Mouse (Mus musculus): ENCODE results near the gene Dot1l.
A peak's percentile ranks its signal among the peaks of the same experiment; 100 is the strongest.

Gene Dot1l

GRCm38 (mm10) chr10:80754594-80755290 is at the start of gene Dot1l:
TSS of gene Dot1l (plus strand) at chr10:80755206.
- peak; percentile 98 for DNase-seq (ENCODE audit: low read depth, low spot score)

- no peak for DNase-seq (ENCODE audit: low read depth, low spot score)
Observed at GRCm38 (mm10) chr10:80705479-80705878, 49.5 kb upstream of the Dot1l start.

GRCm38 (mm10) chr10:80710834-80711233 is 44.2 kb upstream of the Dot1l start:
- DNase-seq (ENCODE audit: low read depth, low spot score) = no peak

GRCm38 (mm10) chr10:80717281-80717680 is 37.7 kb upstream of the Dot1l start:
- no peak for DNase-seq (ENCODE audit: low read depth, low spot score)

- DNase-seq (ENCODE audit: low read depth, low spot score) = no peak
Observed at GRCm38 (mm10) chr10:80727369-80728127, 27.5 kb upstream of the Dot1l start.

- DNase-seq (ENCODE audit: low read depth, low spot score) = no peak
Observed at GRCm38 (mm10) chr10:80732611-80733101, 22.4 kb upstream of the Dot1l start.

GRCm38 (mm10) chr10:80736731-80737130 is 18.3 kb upstream of the Dot1l start:
- DNase-seq (ENCODE audit: low read depth, low spot score) = no peak

GRCm38 (mm10) chr10:80738657-80739056 is 16.3 kb upstream of the Dot1l start:
- DNase-seq (ENCODE audit: low read depth, low spot score) = peak; percentile 40

GRCm38 (mm10) chr10:80741146-80741545 is 13.9 kb upstream of the Dot1l start:
- DNase-seq (ENCODE audit: low read depth, low spot score) = no peak

- no peak for DNase-seq (ENCODE audit: low read depth, low spot score)
Observed at GRCm38 (mm10) chr10:80741634-80742179, 13.3 kb upstream of the Dot1l start.

- DNase-seq (ENCODE audit: low read depth, low spot score) = peak; percentile 100
Observed at GRCm38 (mm10) chr10:80742180-80742978, 12.6 kb upstream of the Dot1l start, which contains the start of gene Ap3d1. TSS of gene Ap3d1 (minus strand) at chr10:80742264.

- DNase-seq (ENCODE audit: low read depth, low spot score) = peak; percentile 84
Observed at GRCm38 (mm10) chr10:80744262-80744661, 10.7 kb upstream of the Dot1l start.

- peak; percentile 82 for DNase-seq (ENCODE audit: low read depth, low spot score)
Observed at GRCm38 (mm10) chr10:80747410-80747809, 7.6 kb upstream of the Dot1l start.

- peak; percentile 83 for DNase-seq (ENCODE audit: low read depth, low spot score)
Observed at GRCm38 (mm10) chr10:80748609-80749008, 6.4 kb upstream of the Dot1l start.

GRCm38 (mm10) chr10:80751188-80751832 is 3.7 kb upstream of the Dot1l start:
- peak; percentile 76 for DNase-seq (ENCODE audit: low read depth, low spot score)

- DNase-seq (ENCODE audit: low read depth, low spot score) = peak; percentile 91
Observed at GRCm38 (mm10) chr10:80752079-80752625, 2.9 kb upstream of the Dot1l start.

GRCm38 (mm10) chr10:80755291-80756015 is 447 bp downstream of the Dot1l start:
- no peak for DNase-seq (ENCODE audit: low read depth, low spot score)

GRCm38 (mm10) chr10:80756099-80756498 is 1.1 kb downstream of the Dot1l start:
- no peak for DNase-seq (ENCODE audit: low read depth, low spot score)

GRCm38 (mm10) chr10:80756509-80756908 is 1.5 kb downstream of the Dot1l start:
- no peak for DNase-seq (ENCODE audit: low read depth, low spot score)

GRCm38 (mm10) chr10:80756967-80757366 is 2.0 kb downstream of the Dot1l start:
- no peak for DNase-seq (ENCODE audit: low read depth, low spot score)

Measured in ES-CJ7 (cell line).